Mouse (Mus musculus): ENCODE measurements around the gene Ankrd65. TPM values are rescaled to one million over a fixed set of nuclear protein-coding genes. Genes with fewer than 3 reads are reported as not detected.

Gene Ankrd65
- polyA plus RNA-seq, 1 experiment from 2014 or later = 0.42 TPM

DNA sequence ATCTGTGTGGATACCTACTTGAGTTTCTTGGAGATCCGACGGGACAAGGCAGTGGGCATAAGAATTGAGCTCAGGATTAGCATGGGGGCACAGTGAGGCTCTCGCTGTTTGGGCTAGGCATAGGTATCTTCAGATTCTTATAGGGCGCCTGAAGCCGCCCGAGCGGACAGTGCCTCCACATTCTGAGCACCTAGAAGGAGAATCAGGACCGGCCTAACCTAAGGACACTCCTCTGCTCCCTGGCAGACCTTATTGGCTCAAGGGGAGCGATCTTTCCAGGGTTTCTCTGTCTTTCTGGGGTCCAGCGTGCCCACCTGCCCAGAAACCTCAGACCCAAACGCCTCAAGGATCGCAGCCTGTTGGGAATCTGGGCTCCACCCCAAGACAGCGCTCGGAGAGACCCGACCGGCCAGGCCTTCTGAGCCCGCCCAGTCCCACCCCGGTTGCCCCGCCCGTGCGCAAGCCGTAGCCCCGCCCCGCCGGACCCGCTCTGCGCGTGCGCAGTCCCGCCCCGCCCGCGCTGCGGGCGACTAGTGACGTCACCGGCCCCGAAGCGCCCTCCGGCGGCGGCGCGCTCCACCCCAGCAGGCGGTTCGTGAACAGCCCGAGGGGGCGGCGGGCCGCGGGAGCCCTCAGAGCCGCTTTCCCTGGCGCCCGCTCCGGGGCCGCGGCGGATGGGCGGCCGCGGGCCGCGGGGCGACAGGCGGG lies 56.8 kb downstream of the Ankrd65 start, which contains the start of gene Dvl1:
Dvl1 (plus strand) TSS at position 532 of the 708 bp plus-strand sequence.
- peak; percentile 93 for DNase-seq (ENCODE audit: low spot score)

DNA sequence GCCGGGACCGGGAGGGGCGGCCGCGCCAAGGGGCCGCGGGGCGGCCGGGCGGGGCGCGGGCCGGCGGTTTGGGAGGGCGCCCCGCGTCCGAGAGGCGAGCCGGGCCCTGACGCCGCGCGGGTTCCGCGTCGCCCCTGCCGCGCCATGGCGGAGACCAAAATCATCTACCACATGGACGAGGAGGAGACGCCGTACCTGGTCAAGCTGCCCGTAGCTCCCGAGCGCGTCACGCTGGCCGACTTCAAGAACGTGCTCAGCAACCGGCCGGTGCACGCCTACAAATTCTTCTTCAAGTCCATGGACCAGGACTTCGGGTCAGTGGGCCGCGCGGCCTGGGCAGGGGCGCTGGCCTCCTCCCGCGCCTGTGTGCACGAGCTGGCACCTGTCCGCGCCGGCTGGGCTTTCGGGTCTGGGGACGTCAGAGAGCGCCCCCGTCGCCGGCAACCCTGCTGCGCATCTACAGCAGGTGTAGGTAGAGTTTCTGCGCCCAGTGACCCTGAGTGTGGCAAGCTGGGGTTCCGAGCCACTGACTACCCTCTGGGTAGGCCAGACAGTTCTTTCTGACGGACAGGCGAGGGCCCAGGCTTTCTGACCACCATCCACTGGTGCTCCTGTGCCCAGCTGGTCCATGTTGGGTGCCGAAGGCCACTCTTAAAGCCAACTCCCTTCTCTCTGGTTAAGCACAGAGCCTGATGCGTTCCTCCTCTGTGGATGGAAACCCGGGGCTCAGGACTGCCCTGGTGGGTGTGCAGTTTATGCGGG lies 57.5 kb downstream of the Ankrd65 start:
- DNase-seq (ENCODE audit: low spot score) = peak; percentile 50

DNA sequence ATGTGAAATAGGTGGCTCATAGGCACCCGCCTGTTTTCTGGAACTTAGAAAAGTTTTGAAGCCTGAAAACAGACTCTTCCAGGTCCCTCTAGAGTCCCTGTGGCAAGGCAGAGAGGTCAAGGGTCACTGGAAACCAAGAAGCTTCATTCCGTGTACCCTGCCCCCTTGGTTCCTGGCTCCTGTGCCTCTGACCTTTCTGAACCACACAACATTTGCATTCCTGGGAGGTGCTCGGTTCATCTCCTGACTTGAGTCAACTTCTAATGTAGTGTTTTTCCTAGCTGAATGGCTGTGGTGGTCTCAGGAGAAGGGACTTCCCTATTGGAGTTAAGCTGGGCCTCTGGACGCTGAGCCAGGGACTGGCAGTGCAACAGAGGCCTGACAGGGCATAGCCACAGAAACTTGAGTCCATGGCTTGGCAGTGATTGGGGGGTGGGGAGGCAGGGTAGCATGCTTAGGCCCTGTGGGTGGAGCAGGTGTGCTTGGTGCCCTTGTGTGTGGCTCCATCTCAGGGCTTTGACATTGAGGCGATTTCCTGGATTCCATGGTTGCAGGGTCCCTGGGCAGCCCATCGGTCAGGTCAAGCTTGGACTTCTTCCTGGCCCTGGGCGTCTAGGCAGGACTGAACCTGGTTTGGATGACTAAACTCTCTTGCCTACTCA lies 58.3 kb downstream of the Ankrd65 start:
- no peak for DNase-seq (ENCODE audit: low spot score)

Small RNA genes within 50 kb of the gene (microRNA-seq; reads per million reads assigned to microRNA genes)
- not detected for gene Gm27743 (ENCODE audit: borderline number of aligned reads)

Other genes with a start within 250 kb of the Ankrd65 start
- 85.1 and 92.5 TPM in 2 replicates for gene Nadk, start 228.1 kb upstream of the Ankrd65 start, polyA plus RNA-seq (2015; fragmentation: Nextera tagmentation; extraction: Ambion mirVana)
- gene Slc35e2, start 189.0 kb upstream of the Ankrd65 start, polyA plus RNA-seq (2015; fragmentation: Nextera tagmentation; extraction: Ambion mirVana) = 6.3 and 7.5 TPM in 2 replicates
- 65.7 and 76.3 TPM in 2 replicates for gene Cdk11b, start 165.6 kb upstream of the Ankrd65 start, polyA plus RNA-seq (2015; fragmentation: Nextera tagmentation; extraction: Ambion mirVana)
- gene Gm10563, start 145.0 kb upstream of the Ankrd65 start, polyA plus RNA-seq (2015; fragmentation: Nextera tagmentation; extraction: Ambion mirVana) = not detected in 2 replicates
- 7.5 and 8.3 TPM in 2 replicates for gene Mmp23, start 137.1 kb upstream of the Ankrd65 start, polyA plus RNA-seq (2015; fragmentation: Nextera tagmentation; extraction: Ambion mirVana)
- gene Mib2, start 121.2 kb upstream of the Ankrd65 start, polyA plus RNA-seq (2015; fragmentation: Nextera tagmentation; extraction: Ambion mirVana) = 14.2 and 14.4 TPM in 2 replicates
- 4.4 and 5.2 TPM in 2 replicates for gene Fndc10, start 96.1 kb upstream of the Ankrd65 start, polyA plus RNA-seq (2015; fragmentation: Nextera tagmentation; extraction: Ambion mirVana)
- 194 and 202 TPM in 2 replicates for gene Ssu72, start 85.6 kb upstream of the Ankrd65 start, polyA plus RNA-seq (2015; fragmentation: Nextera tagmentation; extraction: Ambion mirVana)
- 1.1 and 1.4 TPM in 2 replicates for gene Tmem240, start 55.6 kb upstream of the Ankrd65 start, polyA plus RNA-seq (2015; fragmentation: Nextera tagmentation; extraction: Ambion mirVana)
- 61.6 and 63.9 TPM in 2 replicates for gene Atad3a, start 29.3 kb upstream of the Ankrd65 start, polyA plus RNA-seq (2015; fragmentation: Nextera tagmentation; extraction: Ambion mirVana)
- gene Vwa1, start 15.7 kb upstream of the Ankrd65 start, polyA plus RNA-seq (2015; fragmentation: Nextera tagmentation; extraction: Ambion mirVana) = 8.6 and 9.0 TPM in 2 replicates
- gene Tmem88b, start 4.6 kb upstream of the Ankrd65 start, polyA plus RNA-seq (2015; fragmentation: Nextera tagmentation; extraction: Ambion mirVana) = 0.05 and 0.21 TPM in 2 replicates
- gene Mrpl20, start 12.4 kb downstream of the Ankrd65 start, polyA plus RNA-seq (2015; fragmentation: Nextera tagmentation; extraction: Ambion mirVana) = 283 and 286 TPM in 2 replicates
- gene Ccnl2, start 22.1 kb downstream of the Ankrd65 start, polyA plus RNA-seq (2015; fragmentation: Nextera tagmentation; extraction: Ambion mirVana) = 139 and 162 TPM in 2 replicates
- 187 and 198 TPM in 2 replicates for gene Aurkaip1, start 40.8 kb downstream of the Ankrd65 start, polyA plus RNA-seq (2015; fragmentation: Nextera tagmentation; extraction: Ambion mirVana)
- gene Mxra8, start 49.2 kb downstream of the Ankrd65 start, polyA plus RNA-seq (2015; fragmentation: Nextera tagmentation; extraction: Ambion mirVana) = 15.1 and 18.1 TPM in 2 replicates
- gene Dvl1, start 57.0 kb downstream of the Ankrd65 start, polyA plus RNA-seq (2015; fragmentation: Nextera tagmentation; extraction: Ambion mirVana) = 5.7 and 7.6 TPM in 2 replicates
- gene Tas1r3, start 72.9 kb downstream of the Ankrd65 start, polyA plus RNA-seq (2015; fragmentation: Nextera tagmentation; extraction: Ambion mirVana) = 0.16 and 0.28 TPM in 2 replicates
- gene Cptp, start 79.0 kb downstream of the Ankrd65 start, polyA plus RNA-seq (2015; fragmentation: Nextera tagmentation; extraction: Ambion mirVana) = 9.4 and 11.4 TPM in 2 replicates
- gene Ints11, start 79.1 kb downstream of the Ankrd65 start, polyA plus RNA-seq (2015; fragmentation: Nextera tagmentation; extraction: Ambion mirVana) = 84.9 and 92.2 TPM in 2 replicates
- 39.9 and 42.5 TPM in 2 replicates for gene Pusl1, start 101.3 kb downstream of the Ankrd65 start, polyA plus RNA-seq (2015; fragmentation: Nextera tagmentation; extraction: Ambion mirVana)
- 9.7 and 11.6 TPM in 2 replicates for gene Acap3, start 101.4 kb downstream of the Ankrd65 start, polyA plus RNA-seq (2015; fragmentation: Nextera tagmentation; extraction: Ambion mirVana)
- gene Ube2j2, start 153.4 kb downstream of the Ankrd65 start, polyA plus RNA-seq (2015; fragmentation: Nextera tagmentation; extraction: Ambion mirVana) = 117 and 128 TPM in 2 replicates
- gene C1qtnf12, start 171.9 kb downstream of the Ankrd65 start, polyA plus RNA-seq (2015; fragmentation: Nextera tagmentation; extraction: Ambion mirVana) = 14.9 and 19.3 TPM in 2 replicates
- 8.4 and 10.7 TPM in 2 replicates for gene B3galt6, start 202.2 kb downstream of the Ankrd65 start, polyA plus RNA-seq (2015; fragmentation: Nextera tagmentation; extraction: Ambion mirVana)
- gene Sdf4, start 202.4 kb downstream of the Ankrd65 start, polyA plus RNA-seq (2015; fragmentation: Nextera tagmentation; extraction: Ambion mirVana) = 187 and 194 TPM in 2 replicates
- 7.9 and 9.5 TPM in 2 replicates for gene Tnfrsf4, start 223.4 kb downstream of the Ankrd65 start, polyA plus RNA-seq (2015; fragmentation: Nextera tagmentation; extraction: Ambion mirVana)
- 13.9 and 14.8 TPM in 2 replicates for gene Tnfrsf18, start 235.7 kb downstream of the Ankrd65 start, polyA plus RNA-seq (2015; fragmentation: Nextera tagmentation; extraction: Ambion mirVana)

Data from thymus, postnatal 0 days (tissue).